Mouse (Mus musculus) cerebellum, adult 2 months (tissue): ENCODE results near the gene Cd79a. TPM values are rescaled to one million over a fixed set of nuclear protein-coding genes. Genes with fewer than 3 reads are reported as not detected.

Source experiments
- DNase-seq, 2 experiments: peaks; one replicate each; pipeline ENCODE4 v3.0.0; 2021
- H3K27ac ChIP-seq: fragments of 200-500 bp; 2 replicates; pipeline ENCODE4 v1.5.1; 2012; ENCODE audit warnings: low read length, control low read depth, inconsistent platforms; ENCODE audit not compliant: insufficient read depth
- H3K27me3 ChIP-seq: fragments of 200-500 bp; 2 replicates; pipeline ENCODE4 v1.6.1; 2012; ENCODE audit warnings: inconsistent platforms, mild to moderate bottlenecking, low read length, moderate library complexity; ENCODE audit not compliant: control insufficient read depth, insufficient read depth
- H3K4me1 ChIP-seq: fragments of 200-500 bp; 2 replicates; pipeline ENCODE4 v1.6.1; 2011; ENCODE audit warnings: low read length; ENCODE audit not compliant: control insufficient read depth, insufficient read depth
- H3K4me3 ChIP-seq: fragments of 200-500 bp; replicated peaks from 2 replicates; pipeline ENCODE3; 2011; ENCODE audit warnings: mild to moderate bottlenecking, low read depth, low read length, control low read depth; ENCODE audit not compliant: insufficient read depth
- CTCF ChIP-seq: fragments of 200-500 bp; IDR thresholded peaks from 2 replicates; pipeline ENCODE4 v1.5.1; 2011; ENCODE audit warnings: low read depth, mild to moderate bottlenecking, control low read depth, low read length, moderate library complexity, borderline replicate concordance; ENCODE audit not compliant: insufficient read depth
- POLR2A ChIP-seq: fragments of 200-500 bp; IDR thresholded peaks from 2 replicates; pipeline ENCODE4 v1.6.1; 2011; ENCODE audit warnings: low read length, control low read depth, borderline replicate concordance; ENCODE audit not compliant: insufficient read depth
- WGBS: fragments of 180-500 bp; shearing (Covaris S2); methylation state at CpG from one replicate; pipeline ENCODE4 v1.1.7; 2018; 5-methylcytosine and 5-hydroxymethylcytosine counted together
- polyA plus RNA-seq: library from polyadenylated mRNA; depleted of rRNA; stranded (reverse); fragments of >200 nt; gene quantifications from 2 replicates; pipeline ENCODE4 v1.2.3, GENCODE M21; 2012

The Cd79a gene
- polyA plus RNA-seq, 1 experiment, result 0.85 TPM

DNA sequence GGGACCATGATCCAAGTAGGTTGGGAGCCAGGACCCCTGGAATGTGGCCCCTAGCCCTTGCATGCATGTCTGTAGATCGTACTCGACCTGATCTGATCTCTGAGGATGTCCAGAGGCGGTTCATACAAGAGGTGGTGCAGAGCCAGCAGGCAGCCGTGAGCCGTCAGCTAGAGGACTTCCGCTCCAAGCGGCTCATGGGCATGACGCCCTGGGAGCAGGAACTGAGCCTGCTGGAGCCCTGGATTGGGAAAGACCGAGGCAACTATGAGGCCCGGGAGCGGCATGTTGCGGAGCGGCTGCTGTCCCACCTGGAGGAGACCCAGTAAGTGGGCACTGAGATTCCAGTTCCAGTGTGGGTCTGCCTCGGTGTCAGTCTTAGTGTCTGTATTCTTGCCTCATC lies 15.3 kb downstream of the Cd79a start:
- Histone ChIP-seq H3K4me3 (no peak overlapping the region), H3K27ac (no peak overlapping the region), H3K4me1 (no peaks in the 10 kb centered on the region), H3K27me3 (no peaks in the 10 kb centered on the region)
- 21% methylated on average over 14 of the region's 14 CpGs for WGBS
- DNase-seq, result peak; percentile 47 to 52
- no peak for TF ChIP-seq CTCF
- no peak for TF ChIP-seq POLR2A

GRCm38 (mm10) chr7:24918763-24919323 lies 21.7 kb downstream of the Cd79a start:
- Histone ChIP-seq H3K27ac (no peak overlapping the region), H3K4me3 (no peak overlapping the region), H3K27me3 (no peaks in the 10 kb centered on the region), H3K4me1 (peaks cover 4% of the 10 kb centered on the region; the same call in 1 of the 2 replicates)
- WGBS, result 83% methylated on average over 20 of the region's 20 CpGs
- DNase-seq, result no peak
- TF ChIP-seq CTCF (no peak), POLR2A (no peak)

DNA sequence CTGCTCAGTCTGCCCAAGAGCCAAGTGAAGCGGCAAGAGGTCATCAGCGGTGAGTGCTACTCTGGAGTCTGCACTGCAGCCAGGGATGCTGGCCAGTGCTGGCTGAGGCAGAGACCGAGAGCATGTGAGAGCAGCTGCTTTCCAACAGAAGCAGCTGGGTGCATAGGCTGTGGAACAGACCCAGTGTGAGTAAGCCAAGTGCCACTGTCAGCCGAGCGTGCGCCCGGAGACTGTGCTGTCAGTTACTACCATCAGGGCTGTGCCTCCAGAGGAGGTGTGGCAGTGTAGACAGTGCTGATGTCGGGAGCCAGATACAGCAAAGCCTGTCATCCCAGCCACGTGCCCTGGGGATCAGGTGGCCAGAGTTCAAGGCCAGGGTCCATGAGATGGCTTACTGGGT lies 22.5 kb downstream of the Cd79a start:
- 25% methylated on average over 9 of the region's 9 CpGs for WGBS
- H3K27me3 ChIP-seq, result no peaks in the 10 kb centered on the region
- H3K4me1 ChIP-seq, result peaks cover 4% of the 10 kb centered on the region; the same call in 1 of the 2 replicates
- H3K4me3 ChIP-seq, result no peak overlapping the region
- TF ChIP-seq CTCF (no peak), POLR2A (no peak)
- H3K27ac ChIP-seq, result no peak overlapping the region
- DNase-seq, result peak in 1 of 2 experiments; percentile 37

- TF ChIP-seq POLR2A, result no peak
- no peak for TF ChIP-seq CTCF
- H3K4me1 ChIP-seq, result peaks cover 5% of the 10 kb centered on the region; the same call in 1 of the 2 replicates
- H3K4me3 ChIP-seq, result no peak overlapping the region
- peaks cover 8% of the 10 kb centered on the region; the same call in 1 of the 2 replicates for H3K27me3 ChIP-seq
- no peak for DNase-seq
- WGBS, result 25% methylated on average over 6 of the region's 6 CpGs
- H3K27ac ChIP-seq, result no peak overlapping the region
Measured at GRCm38 (mm10) chr7:24930475-24930874, 33.3 kb downstream of the Cd79a start.

DNA sequence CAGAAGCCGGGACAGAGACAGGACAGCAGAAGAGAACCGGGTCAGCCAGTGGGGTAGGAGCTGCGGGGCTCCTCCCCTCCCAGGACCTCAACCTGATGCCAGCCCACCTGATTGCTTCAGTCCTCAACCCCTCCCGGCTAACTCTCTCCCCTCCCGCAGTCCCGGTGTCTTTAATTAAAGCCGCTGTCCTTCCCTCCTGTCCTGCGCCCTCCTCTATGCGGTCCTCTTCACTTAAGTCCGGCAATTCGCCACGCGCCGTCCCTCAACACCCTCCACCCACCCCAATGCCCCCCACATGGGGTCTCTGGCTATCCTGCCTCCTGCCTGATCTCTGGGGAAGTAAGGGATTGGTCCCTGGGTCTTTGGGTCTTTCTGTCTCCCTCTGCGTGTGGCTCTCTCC lies 34.5 kb downstream of the Cd79a start:
- no peak for TF ChIP-seq POLR2A
- TF ChIP-seq CTCF, result no peak
- H3K27me3 ChIP-seq, result peaks cover 8% of the 10 kb centered on the region; the same call in 1 of the 2 replicates
- no peak for DNase-seq
- 4% methylated on average over 15 of the region's 15 CpGs for WGBS
- H3K4me1 ChIP-seq, result peaks cover 5% of the 10 kb centered on the region; the same call in 1 of the 2 replicates
- H3K4me3 ChIP-seq, result no peak overlapping the region
- H3K27ac ChIP-seq, result no peak overlapping the region

- H3K4me3 ChIP-seq, result no peak overlapping the region
- WGBS, result 15% methylated on average over 6 of the region's 6 CpGs
- peaks cover 7% of the 10 kb centered on the region; the same call in 1 of the 2 replicates for H3K27me3 ChIP-seq
- no peak for TF ChIP-seq CTCF
- TF ChIP-seq POLR2A, result no peak
- DNase-seq, result no peak
- no peak overlapping the region for H3K27ac ChIP-seq
- peaks cover 10% of the 10 kb centered on the region; the same call in 1 of the 2 replicates for H3K4me1 ChIP-seq
Measured at GRCm38 (mm10) chr7:24943641-24944040, 46.5 kb downstream of the Cd79a start.

- H3K27ac ChIP-seq, result no peak within 1 kb of the TSS
- DNase-seq, result no peak
- 1% methylated on average over 72 of the region's 72 CpGs for WGBS
- H3K27me3 ChIP-seq, result peaks cover 8% of the 10 kb centered on the region; the same call in 1 of the 2 replicates
- peaks cover 11% of the 10 kb centered on the region; the same call in 1 of the 2 replicates for H3K4me1 ChIP-seq
- TF ChIP-seq CTCF, result no peak
- no peak for TF ChIP-seq POLR2A
- peak within 1 kb of the TSS; percentile 48 for H3K4me3 ChIP-seq
Measured at GRCm38 (mm10) chr7:24944257-24944950, 47.2 kb downstream of the Cd79a start, which contains the start of gene Gm4881. Gene Gm4881 (minus strand): TSS chr7:24944494.

DNA sequence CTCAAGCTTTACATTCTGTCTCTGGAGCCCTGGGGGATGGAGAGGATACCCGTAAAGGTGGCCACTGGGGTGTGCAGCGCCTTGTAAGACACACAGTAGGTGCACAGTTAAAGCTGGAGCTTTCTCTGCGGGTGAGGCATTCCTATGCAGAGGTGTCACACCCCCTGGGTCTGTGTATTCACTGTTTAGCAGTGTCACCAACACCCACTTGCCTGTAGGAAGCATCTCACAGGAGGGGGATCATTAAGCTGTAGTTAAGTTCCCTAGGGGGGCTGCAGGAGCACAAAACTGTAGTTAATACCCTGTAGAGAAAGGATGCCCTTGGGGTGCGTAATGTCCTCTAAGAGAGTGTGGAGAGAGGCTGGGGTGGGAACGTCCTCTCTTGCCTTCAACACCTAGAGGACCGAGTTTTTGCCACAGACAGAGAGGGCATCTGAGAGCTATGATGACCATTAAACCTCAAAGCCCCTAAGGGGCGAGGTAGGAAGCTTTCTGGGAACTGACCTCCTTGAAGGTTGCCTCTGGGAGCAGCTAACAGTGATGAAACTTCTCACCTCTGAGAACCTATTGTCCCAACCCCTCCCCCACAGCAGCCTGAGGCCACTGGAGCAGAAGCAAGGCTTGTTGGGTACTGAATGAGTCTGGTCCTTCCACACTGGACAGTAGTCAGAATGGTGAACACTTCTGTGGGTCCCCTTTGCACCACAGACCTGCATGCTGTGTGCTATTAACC lies 50.3 kb downstream of the Cd79a start:
- no peak for DNase-seq

More for the DNA sequence above, 50.3 kb downstream of the Cd79a start:
- Histone ChIP-seq H3K27ac (no peak overlapping the region), H3K4me1 (peaks cover 11% of the 10 kb centered on the region; the same call in 1 of the 2 replicates), H3K4me3 (no peak overlapping the region), H3K27me3 (peaks cover 8% of the 10 kb centered on the region; the same call in 1 of the 2 replicates)
- TF ChIP-seq CTCF, result no peak
- no peak for TF ChIP-seq POLR2A
- 57% methylated on average over 7 of the region's 7 CpGs for WGBS
